Mouse (Mus musculus) stomach, embryonic 16.5 days (tissue): ENCODE results near the gene Gtdc1. TPM values are rescaled to one million over a fixed set of nuclear protein-coding genes. Genes with fewer than 3 reads are reported as not detected.

Experiments used
- ATAC-seq: fragments of 200-750 bp; cut with Nextera tagmentation; 2 replicates; pipeline ENCODE4 v1.8.0; 2017; ENCODE audit warnings: moderate number of reproducible peaks, moderate TSS enrichment; ENCODE audit not compliant: insufficient read depth, low FRiP score
- H3K27ac ChIP-seq: fragments of 300-500 bp; sonication (generic); 2 replicates; pipeline ENCODE4 v1.5.1; 2014; ENCODE audit warnings: low read length
- H3K27me3 ChIP-seq: fragments of 300-500 bp; sonication (generic); 2 replicates; pipeline ENCODE4 v1.6.1; 2014; ENCODE audit warnings: low read length, control low read depth, mixed read lengths; ENCODE audit not compliant: control insufficient read depth, insufficient read depth
- H3K36me3 ChIP-seq: fragments of 300-500 bp; sonication (generic); 2 replicates; pipeline ENCODE4 v1.6.1; 2014; ENCODE audit warnings: low read length; ENCODE audit not compliant: control insufficient read depth, insufficient read depth
- H3K4me1 ChIP-seq: fragments of 300-500 bp; sonication (generic); 2 replicates; pipeline ENCODE4 v1.6.1; 2014; ENCODE audit warnings: low read length, control low read depth, mixed read lengths; ENCODE audit not compliant: control insufficient read depth, insufficient read depth
- H3K4me2 ChIP-seq: fragments of 300-500 bp; sonication (generic); 2 replicates; pipeline ENCODE4 v1.6.1; 2014; ENCODE audit warnings: low read depth, low read length, mixed read lengths
- H3K4me3 ChIP-seq: fragments of 300-500 bp; sonication (generic); replicated peaks from 2 replicates; pipeline ENCODE4 v1.5.1; 2014; ENCODE audit warnings: mild to moderate bottlenecking, low read length
- H3K9ac ChIP-seq: fragments of 300-500 bp; sonication (generic); 2 replicates; pipeline ENCODE4 v1.6.1; 2014; ENCODE audit warnings: low read length
- H3K9me3 ChIP-seq: fragments of 300-500 bp; sonication (generic); replicated peaks from 2 replicates; pipeline ENCODE4 v1.6.1; 2016; ENCODE audit warnings: low read length, control low read depth; ENCODE audit not compliant: control insufficient read depth
- WGBS: fragments of 180-500 bp; shearing (Covaris S2); extraction: QIAGEN DNeasy Blood & Tissue Kit; methylation state at CpG from one replicate; pipeline ENCODE4 v1.1.7; 2014; 5-methylcytosine and 5-hydroxymethylcytosine counted together
- polyA plus RNA-seq: library from polyadenylated mRNA; unstranded; fragments of >200 nt; fragmentation: Nextera tagmentation; extraction: Ambion mirVana; gene quantifications from 2 replicates; pipeline ENCODE4 v1.2.1, GENCODE M21; 2015

The Gtdc1 gene
- polyA plus RNA-seq, 1 experiment from 2014 or later, result 11.3 TPM

DNA sequence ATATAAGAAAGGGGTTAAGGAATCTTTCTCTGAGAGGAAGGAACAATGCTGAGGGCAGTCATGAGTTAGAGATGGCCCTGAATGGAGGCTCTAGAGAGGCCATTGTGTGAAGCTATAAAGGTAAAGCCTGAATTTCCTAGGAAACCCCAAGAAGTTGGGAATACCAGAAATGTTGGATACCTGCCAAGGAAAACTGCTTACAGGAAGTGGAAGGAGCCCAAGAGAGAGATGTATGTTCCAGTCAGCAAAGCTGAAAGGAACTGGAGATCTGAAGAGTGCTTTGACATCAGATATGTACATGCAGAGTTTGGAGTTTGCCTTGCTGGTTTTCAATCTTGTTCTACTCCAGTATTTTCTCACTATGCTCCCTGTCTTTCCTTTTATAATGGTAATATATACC is 268.4 kb downstream of the Gtdc1 start:
- Histone ChIP-seq H3K36me3 (no peaks in the 10 kb centered on the region), H3K4me2 (no peak overlapping the region), H3K27me3 (no peaks in the 10 kb centered on the region), H3K4me3 (no peak overlapping the region), H3K9me3 (no peaks in the 10 kb centered on the region), H3K9ac (no peak overlapping the region), H3K4me1 (no peaks in the 10 kb centered on the region), H3K27ac (no peak overlapping the region)
- peak; percentile 25; the same call in 1 of the 2 replicates for ATAC-seq

DNA sequence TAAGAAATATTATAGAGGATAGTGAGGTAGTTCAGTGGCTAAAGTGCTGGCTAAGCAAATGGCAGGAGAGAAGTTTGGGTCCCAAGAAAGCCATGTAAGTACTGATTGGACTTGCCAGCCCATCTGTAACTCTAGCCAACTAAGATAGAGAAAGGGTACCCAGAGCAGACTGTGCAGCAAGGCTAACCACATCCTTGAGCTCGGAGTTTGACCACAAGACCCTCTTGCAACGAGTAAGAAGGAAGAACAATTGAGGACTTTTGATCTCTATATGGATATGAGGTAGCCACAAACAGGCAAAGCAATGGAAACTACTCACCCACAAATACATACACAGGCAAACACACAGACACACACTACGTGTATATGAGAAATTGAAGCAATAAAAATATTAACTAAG is 278.9 kb downstream of the Gtdc1 start:
- ATAC-seq, result no peak
- WGBS, result 84% methylated on average over 3 of the region's 3 CpGs
- H3K27ac ChIP-seq, result no peak overlapping the region
- no peaks in the 10 kb centered on the region for H3K4me1 ChIP-seq
- H3K27me3 ChIP-seq, result no peaks in the 10 kb centered on the region
- H3K9me3 ChIP-seq, result no peaks in the 10 kb centered on the region
- H3K4me2 ChIP-seq, result no peak overlapping the region
- H3K9ac ChIP-seq, result no peak overlapping the region
- H3K36me3 ChIP-seq, result no peaks in the 10 kb centered on the region
- H3K4me3 ChIP-seq, result no peak overlapping the region

DNA sequence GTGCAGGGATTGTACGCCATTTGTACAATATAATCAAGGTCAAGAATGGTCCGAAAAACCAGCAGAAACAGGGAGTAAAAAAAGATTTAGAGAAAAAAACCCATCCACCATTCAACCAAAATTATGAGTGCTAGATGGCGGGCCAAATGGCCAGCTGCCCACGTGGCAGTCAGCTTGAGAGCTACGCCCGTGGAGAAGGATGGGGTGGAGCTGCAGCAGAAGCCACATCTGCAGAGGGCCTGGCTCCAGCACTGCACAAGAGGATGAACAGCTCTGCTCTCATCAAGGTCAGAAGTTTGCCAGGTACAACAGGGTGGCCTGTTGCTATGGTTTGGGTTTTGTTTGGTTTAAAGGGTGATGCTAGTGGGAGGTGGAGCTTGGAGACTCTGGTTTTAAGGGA is 281.1 kb downstream of the Gtdc1 start:
- H3K4me1 ChIP-seq, result no peaks in the 10 kb centered on the region
- H3K36me3 ChIP-seq, result no peaks in the 10 kb centered on the region

DNA sequence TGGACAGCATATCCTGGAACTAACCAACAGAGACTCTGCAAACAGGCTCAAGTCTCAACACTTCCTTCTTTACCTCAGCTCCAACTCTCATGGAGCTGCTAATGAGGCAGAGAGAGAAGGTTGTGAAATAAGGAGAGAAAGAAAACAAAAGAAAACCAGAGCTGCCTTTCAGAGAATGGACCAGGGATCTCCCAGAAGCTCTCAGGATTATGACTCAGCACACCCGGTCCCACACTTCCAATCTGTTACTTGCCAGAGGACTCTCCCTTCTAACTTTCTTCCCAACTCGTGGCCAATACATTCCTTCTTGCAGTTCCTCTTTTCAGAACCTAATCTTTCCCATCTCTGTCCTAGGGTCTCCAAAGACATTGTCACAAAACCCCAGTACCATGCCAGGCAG is 288.1 kb downstream of the Gtdc1 start:
- Histone ChIP-seq H3K9ac (no peak overlapping the region), H3K9me3 (no peaks in the 10 kb centered on the region), H3K4me2 (no peak overlapping the region), H3K4me1 (no peaks in the 10 kb centered on the region), H3K27me3 (no peaks in the 10 kb centered on the region), H3K4me3 (no peak overlapping the region), H3K36me3 (no peaks in the 10 kb centered on the region), H3K27ac (no peak overlapping the region)
- no peak for ATAC-seq
- 52% methylated on average over 2 of the region's 2 CpGs for WGBS

More for the DNA sequence above, 281.1 kb downstream of the Gtdc1 start:
- WGBS, result 75% methylated on average over 6 of the region's 6 CpGs
- H3K9me3 ChIP-seq, result no peaks in the 10 kb centered on the region
- H3K27ac ChIP-seq, result no peak overlapping the region
- H3K9ac ChIP-seq, result no peak overlapping the region
- H3K4me3 ChIP-seq, result no peak overlapping the region
- H3K27me3 ChIP-seq, result no peaks in the 10 kb centered on the region
- no peak for ATAC-seq
- no peak overlapping the region for H3K4me2 ChIP-seq

DNA sequence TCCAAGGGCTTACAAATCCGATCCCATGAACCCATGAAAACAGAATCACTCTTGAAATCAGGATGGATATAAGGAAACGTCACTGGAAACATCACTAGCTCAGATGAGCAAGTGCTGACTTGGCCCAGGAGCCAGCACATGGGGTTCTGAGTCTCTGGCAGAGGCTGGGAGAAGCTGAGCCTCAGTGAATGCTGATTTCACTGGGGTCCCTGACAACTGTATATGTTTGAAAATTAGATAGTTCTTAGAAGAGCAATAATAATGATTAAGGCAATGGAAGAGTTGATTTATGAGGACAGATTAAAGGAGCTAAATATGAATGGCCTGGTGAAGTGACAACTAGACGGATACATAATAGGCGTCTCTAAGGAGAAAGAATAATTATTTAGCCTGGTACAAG is 289.3 kb downstream of the Gtdc1 start:
- no peaks in the 10 kb centered on the region for H3K9me3 ChIP-seq
- no peaks in the 10 kb centered on the region for H3K4me1 ChIP-seq
- no peak overlapping the region for H3K4me2 ChIP-seq
- ATAC-seq, result no peak
- no peak overlapping the region for H3K27ac ChIP-seq
- no peak overlapping the region for H3K9ac ChIP-seq
- no peaks in the 10 kb centered on the region for H3K27me3 ChIP-seq
- no peaks in the 10 kb centered on the region for H3K36me3 ChIP-seq
- H3K4me3 ChIP-seq, result no peak overlapping the region
- 89% methylated on average over 4 of the region's 4 CpGs for WGBS

GRCm38 (mm10) chr2:44633971-44634370 is 293.5 kb downstream of the Gtdc1 start:
- Histone ChIP-seq H3K4me2 (no peak overlapping the region), H3K4me3 (no peak overlapping the region), H3K9me3 (no peaks in the 10 kb centered on the region), H3K4me1 (no peaks in the 10 kb centered on the region), H3K27me3 (no peaks in the 10 kb centered on the region), H3K9ac (no peak overlapping the region), H3K36me3 (no peaks in the 10 kb centered on the region), H3K27ac (no peak overlapping the region)
- WGBS, result 87% methylated on average over 8 of the region's 8 CpGs
- no peak for ATAC-seq

DNA sequence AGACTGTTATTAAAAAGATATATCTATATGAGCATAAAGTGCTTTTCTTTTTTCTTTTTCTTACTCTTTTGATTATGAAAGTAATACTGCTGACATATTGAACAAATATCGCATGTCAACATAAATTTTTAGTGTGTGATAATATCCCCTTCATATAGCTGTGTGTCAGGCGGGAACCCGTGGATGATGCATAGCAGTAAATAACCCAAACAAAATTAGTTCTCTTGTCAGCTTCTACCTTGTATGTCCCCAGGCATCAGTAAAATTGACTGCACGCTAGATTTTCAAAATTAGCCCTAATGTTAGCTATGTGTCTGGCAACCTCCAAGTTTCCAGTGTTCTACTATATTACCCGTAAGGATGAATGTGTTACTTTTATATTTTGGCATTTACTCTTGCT is 294.4 kb downstream of the Gtdc1 start:
- no peaks in the 10 kb centered on the region for H3K36me3 ChIP-seq
- 79% methylated on average over 5 of the region's 5 CpGs for WGBS

DNA sequence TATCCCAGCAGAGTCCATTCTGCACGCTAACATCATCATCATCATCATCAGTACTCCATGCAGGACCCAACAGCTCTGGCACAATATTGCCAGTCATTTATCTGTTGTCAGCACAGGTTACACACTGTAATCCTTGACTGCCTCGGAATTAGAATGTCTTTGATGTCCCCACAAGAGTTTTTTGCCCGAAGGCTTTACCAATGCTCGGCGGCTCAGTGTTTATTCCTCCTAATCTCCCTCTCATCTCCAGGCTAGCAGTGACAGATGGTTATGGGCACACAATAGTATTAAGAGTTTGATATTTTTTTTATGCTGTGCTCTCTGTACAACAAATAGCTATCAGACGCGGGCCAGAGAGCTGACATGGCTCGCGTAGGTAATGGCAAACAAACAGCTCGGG is 294.9 kb downstream of the Gtdc1 start:
- H3K27me3 ChIP-seq, result no peaks in the 10 kb centered on the region
- H3K9ac ChIP-seq, result no peak overlapping the region
- no peak for ATAC-seq
- H3K4me3 ChIP-seq, result no peak overlapping the region
- WGBS, result 42% methylated on average over 10 of the region's 10 CpGs
- H3K4me2 ChIP-seq, result no peak overlapping the region
- H3K9me3 ChIP-seq, result no peaks in the 10 kb centered on the region
- H3K4me1 ChIP-seq, result no peaks in the 10 kb centered on the region
- no peak overlapping the region for H3K27ac ChIP-seq
- H3K36me3 ChIP-seq, result no peaks in the 10 kb centered on the region

More for the DNA sequence above, 294.4 kb downstream of the Gtdc1 start:
- Histone ChIP-seq H3K4me1 (no peaks in the 10 kb centered on the region), H3K9me3 (no peaks in the 10 kb centered on the region), H3K27ac (no peak overlapping the region), H3K4me2 (no peak overlapping the region), H3K27me3 (no peaks in the 10 kb centered on the region), H3K4me3 (no peak overlapping the region), H3K9ac (no peak overlapping the region)
- no peak for ATAC-seq

GRCm38 (mm10) chr2:44631064-44631463 is 296.4 kb downstream of the Gtdc1 start:
- H3K4me1 ChIP-seq, result no peaks in the 10 kb centered on the region
- no peaks in the 10 kb centered on the region for H3K9me3 ChIP-seq
- H3K27me3 ChIP-seq, result no peaks in the 10 kb centered on the region
- no peak overlapping the region for H3K27ac ChIP-seq
- H3K4me3 ChIP-seq, result no peak overlapping the region
- no peak overlapping the region for H3K4me2 ChIP-seq
- no peak for ATAC-seq
- H3K9ac ChIP-seq, result no peak overlapping the region
- H3K36me3 ChIP-seq, result no peaks in the 10 kb centered on the region
- 66% methylated on average over 3 of the region's 3 CpGs for WGBS

- 95% methylated on average over 1 of the region's 1 CpGs for WGBS
Measured at GRCm38 (mm10) chr2:44628778-44629177, 298.7 kb downstream of the Gtdc1 start.

More at GRCm38 (mm10) chr2:44628778-44629177, 298.7 kb downstream of the Gtdc1 start:
- Histone ChIP-seq H3K27me3 (no peaks in the 10 kb centered on the region), H3K36me3 (no peaks in the 10 kb centered on the region), H3K4me2 (no peak overlapping the region), H3K27ac (no peak overlapping the region), H3K4me1 (no peaks in the 10 kb centered on the region), H3K9ac (no peak overlapping the region), H3K9me3 (no peaks in the 10 kb centered on the region), H3K4me3 (no peak overlapping the region)
- no peak for ATAC-seq
